ENCODE assay signal across 20 mouse cellular contexts in genomic region chr7:19477084-19477483, GRCm38 (mm10). TPM values are rescaled to one million over a fixed set of nuclear protein-coding genes. Genes with fewer than 3 reads are reported as not detected.
A peak's percentile ranks its signal among the peaks of the same experiment; 100 is the strongest.
DNase-seq lines count a peak whose midpoint lies in the region; ATAC-seq and TF ChIP-seq lines count a peak whose summit lies in the region.
"Had no signal": no experiment of that assay in that cellular context is flagged by ENCODE, and none has a peak within 500 bp of the region (broad histone marks: within the 10 kb centered on the region; RNA-seq: fewer than 3 reads in every experiment).

No protein-coding gene starts in this region.

- TF ChIP-seq EP300 in CH12.LX (IDR thresholded peaks at IDR 0.05; ENCODE audit: low read length), result no peak

- 56% methylated on average over 2 of the region's 2 CpGs for WGBS in heart, embryonic 13.5 days

- H3K9ac ChIP-seq in heart, embryonic 13.5 days, result no peak overlapping the region
- H3K9ac ChIP-seq in CH12.LX (ENCODE audit: insufficient read depth, low read depth), result no peak overlapping the region
- H3K9ac ChIP-seq: embryonic facial prominence, embryonic 15.5 days; hindbrain, embryonic 15.5 days; limb, embryonic 15.5 days; lung, embryonic 15.5 days had no signal

- no peak overlapping the region for H3K4me3 ChIP-seq in heart, embryonic 13.5 days
- H3K4me3 ChIP-seq in layer of hippocampus, adult 2 months, result no peak overlapping the region
- no peak overlapping the region for H3K4me3 ChIP-seq in CH12.LX (replicated peaks in 1 of 3; ENCODE audit: low read depth in 2 of 3, low read length in 2 of 3, poor library complexity in 1 of 3)
- H3K4me3 ChIP-seq: embryonic facial prominence, embryonic 15.5 days; forebrain, embryonic 10.5 days; hindbrain, embryonic 15.5 days; limb, embryonic 15.5 days; lung, embryonic 15.5 days; megakaryocyte, embryonic 14.5 days had no signal

- TF ChIP-seq CTCF in layer of hippocampus, adult 2 months (conservative IDR thresholded peaks at IDR 0.05), result peak; percentile 64
- peak in 1 of 2 experiments; percentile 61; a peak in 2 of 4 replicates for TF ChIP-seq CTCF in CH12.LX (conservative IDR thresholded peaks at IDR 0.05 in 1 of 2, IDR thresholded peaks at IDR 0.05 in 1 of 2; ENCODE audit: low read depth in 2 of 2, low read length in 2 of 2)

- no peak overlapping the region for H3K4me2 ChIP-seq in heart, embryonic 13.5 days
- H3K4me2 ChIP-seq in CH12.LX (ENCODE audit: insufficient read depth, low read depth, poor library complexity, severe bottlenecking), result no peak overlapping the region
- H3K4me2 ChIP-seq: embryonic facial prominence, embryonic 15.5 days; hindbrain, embryonic 15.5 days; limb, embryonic 15.5 days; lung, embryonic 15.5 days had no signal

- H3K27ac ChIP-seq in heart, embryonic 13.5 days (replicated peaks), result 0 out of 2 replicates have a peak overlapping the region, but pooled peaks have one; percentile 21
- no peak overlapping the region for H3K27ac ChIP-seq in layer of hippocampus, adult 2 months
- no peak overlapping the region for H3K27ac ChIP-seq in CH12.LX (ENCODE audit: insufficient read depth, low read depth)
- H3K27ac ChIP-seq: embryonic facial prominence, embryonic 15.5 days; forebrain, embryonic 10.5 days; hindbrain, embryonic 15.5 days had no signal

- TF ChIP-seq POLR2A in CH12.LX (IDR thresholded peaks at IDR 0.05; ENCODE audit: low read depth, low read length), result no peak

- ATAC-seq in heart, embryonic 13.5 days (ENCODE audit: extremely low read depth, insufficient number of reproducible peaks, low FRiP score, low TSS enrichment), result no peak
- peak; percentile 32; the same call in 1 of the 2 replicates for ATAC-seq in megakaryocyte progenitor cell, adult 5-6 weeks (replicated peaks; ENCODE audit: poor library complexity)
- ATAC-seq: midbrain, embryonic 16.5 days had no signal

- H3K27me3 ChIP-seq in heart, embryonic 13.5 days (replicated peaks), result peaks cover 72% of the 10 kb centered on the region
- H3K27me3 ChIP-seq in CH12.LX (replicated peaks), result peaks cover 73% of the 10 kb centered on the region
- H3K27me3 ChIP-seq: megakaryocyte, embryonic 14.5 days had no signal

- no peak for DNase-seq in heart, adult 9 months (ENCODE audit: low spot score in 2 of 2)
- DNase-seq in layer of hippocampus, adult 2 months (ENCODE audit: low spot score in 2 of 2), result no peak
- DNase-seq in layer of hippocampus, adult 11-12 months (ENCODE audit: low spot score), result no peak
- no peak for DNase-seq in CH12.LX (ENCODE audit: extremely low read depth)
- DNase-seq in ovary, adult 18-20 months (ENCODE audit: low spot score), result no peak
- DNase-seq: cerebellum, adult 9-11 months; gastrocnemius, postnatal 10 days; heart, postnatal 14 days; thymus, postnatal 25 days had no signal

- no peaks in the 10 kb centered on the region for H3K36me3 ChIP-seq in heart, embryonic 13.5 days
- H3K36me3 ChIP-seq in CH12.LX (replicated peaks in 1 of 2; ENCODE audit: control insufficient read depth in 1 of 2, insufficient read depth in 1 of 2, low read length in 1 of 2), result no peaks in the 10 kb centered on the region
- H3K36me3 ChIP-seq: embryonic facial prominence, embryonic 15.5 days; forebrain, embryonic 10.5 days; hindbrain, embryonic 15.5 days; limb, embryonic 15.5 days; lung, embryonic 15.5 days had no signal

- dilution Hi-C loops in CH12.LX (cut with MboI; ENCODE audit: extremely low pct_ligation_motif_present, extremely low pct_unique_long_range_greater_than_20kb, low sequenced_read_pairs), result no loop called here

- in situ Hi-C loops in CH12.LX (cut with MboI; ENCODE audit: low pct_ligation_motif_present, low pct_unique_long_range_greater_than_20kb, low sequenced_read_pairs), result no loop called here

- H3K9me3 ChIP-seq in heart, embryonic 13.5 days, result no peaks in the 10 kb centered on the region
- H3K9me3 ChIP-seq in CH12.LX (replicated peaks; ENCODE audit: low read length), result peaks cover 13% of the 10 kb centered on the region
- H3K9me3 ChIP-seq: embryonic facial prominence, embryonic 15.5 days; forebrain, embryonic 10.5 days; hindbrain, embryonic 15.5 days; limb, embryonic 15.5 days; lung, embryonic 15.5 days; megakaryocyte, embryonic 14.5 days had no signal

- H3K4me1 ChIP-seq in heart, embryonic 13.5 days, result peaks cover 19% of the 10 kb centered on the region
- H3K4me1 ChIP-seq in CH12.LX (ENCODE audit: control insufficient read depth in 1 of 2, insufficient read depth in 2 of 2), result peaks cover 10 to 20% of the 10 kb centered on the region in 2 experiments

- peak; percentile 53 for TF ChIP-seq RAD21 in CH12.LX (IDR thresholded peaks at IDR 0.05; ENCODE audit: low read depth, low read length)

- H3K79me2 ChIP-seq in CH12.LX (replicated peaks; ENCODE audit: control insufficient read depth, extremely low read depth, insufficient read depth, poor library complexity, severe bottlenecking), result no peaks in the 10 kb centered on the region

TF ChIP-seq in CH12.LX, 34 proteins besides CTCF, POLR2A, EP300 and RAD21:
- TF ChIP-seq USF1 (IDR thresholded peaks at IDR 0.05; ENCODE audit: low read depth, low read length) (no peak), SMC3 (IDR thresholded peaks at IDR 0.05; ENCODE audit: low read depth, low read length) (peak; percentile 38), HCFC1 (IDR thresholded peaks at IDR 0.05; ENCODE audit: low read depth, low read length) (no peak), RCOR1 (conservative IDR thresholded peaks at IDR 0.05; ENCODE audit: low read depth, low read length) (no peak), CHD1 (IDR thresholded peaks at IDR 0.05; ENCODE audit: low read depth, low read length) (no peak), BHLHE40 (IDR thresholded peaks at IDR 0.05; ENCODE audit: low read depth, low read length) (no peak), IRF4 (IDR thresholded peaks at IDR 0.05; ENCODE audit: low read depth, low read length) (0 out of 2 replicates have a peak, but pooled peaks have one; percentile 12), ZMIZ1 (IDR thresholded peaks at IDR 0.05; ENCODE audit: low read depth, low read length) (no peak), CHD2 (IDR thresholded peaks at IDR 0.05; ENCODE audit: low read length) (no peak), JUN (IDR thresholded peaks at IDR 0.05; ENCODE audit: insufficient read depth, low read depth, low read length) (no peak), JUND (conservative IDR thresholded peaks at IDR 0.05; ENCODE audit: low read depth, low read length) (no peak), MAX (IDR thresholded peaks at IDR 0.05; ENCODE audit: low read length) (no peak)

RNA-seq across cellular contexts. Expression of gene Exoc3l2, which starts 14.0 kb away (rescaled TPM):
- polyA plus RNA-seq in heart, embryonic 13.5 days (2015; fragmentation: Nextera tagmentation; extraction: Ambion mirVana), result 1.1 and 1.2 TPM in 2 replicates
- under 1 TPM; 0.10 to 0.38 TPM for total RNA-seq in layer of hippocampus, adult 2 months (2021)
- total RNA-seq in CH12.LX (2012; rRNA removed), result 0.08 TPM in 2 replicates
- total RNA-seq in CH12.LX (2014; rRNA removed), result not detected in 2 replicates
- polyA plus RNA-seq in CH12.LX (2012; ENCODE audit: insufficient read length, low read depth), result not detected in 2 replicates
- 0.54 and 0.57 TPM in 2 replicates for total RNA-seq in megakaryocyte progenitor cell, adult 5-6 weeks (2015)
- total RNA-seq in megakaryocyte progenitor cell, adult 5-6 weeks (2017), result 0.62 and 1.3 TPM in 2 replicates

RNA-seq across cellular contexts. Expression of gene Mark4, which starts 18.5 kb away (rescaled TPM):
- 6.5 and 7.5 TPM in 2 replicates for polyA plus RNA-seq in heart, embryonic 13.5 days (2015; fragmentation: Nextera tagmentation; extraction: Ambion mirVana)
- total RNA-seq in layer of hippocampus, adult 2 months (2021), result 10 to 100 TPM; 92.9 to 99.6 TPM
- total RNA-seq in CH12.LX (2012; rRNA removed) (5.2 and 7.3 TPM in 2 replicates), CH12.LX (2014; rRNA removed) (1.7 and 1.9 TPM in 2 replicates)
- polyA plus RNA-seq in CH12.LX (2012; ENCODE audit: insufficient read length, low read depth), result 9.6 and 11.9 TPM in 2 replicates
- total RNA-seq in megakaryocyte progenitor cell, adult 5-6 weeks (2015), result 10.3 and 11.0 TPM in 2 replicates
- total RNA-seq in megakaryocyte progenitor cell, adult 5-6 weeks (2017), result 4.8 and 6.9 TPM in 2 replicates

RNA-seq across cellular contexts. Expression of gene Bloc1s3, which starts 31.1 kb away (rescaled TPM):
- polyA plus RNA-seq in heart, embryonic 13.5 days (2015; fragmentation: Nextera tagmentation; extraction: Ambion mirVana), result 1.5 TPM in 2 replicates
- total RNA-seq in layer of hippocampus, adult 2 months (2021), result 1 to 10 TPM; 6.0 to 6.9 TPM
- 5.1 and 6.7 TPM in 2 replicates for total RNA-seq in CH12.LX (2012; rRNA removed)
- 6.9 and 8.0 TPM in 2 replicates for total RNA-seq in CH12.LX (2014; rRNA removed)
- polyA plus RNA-seq in CH12.LX (2012; ENCODE audit: insufficient read length, low read depth), result 3.8 and 4.9 TPM in 2 replicates
- 2.9 and 3.3 TPM in 2 replicates for total RNA-seq in megakaryocyte progenitor cell, adult 5-6 weeks (2015)
- total RNA-seq in megakaryocyte progenitor cell, adult 5-6 weeks (2017), result 1.3 and 1.5 TPM in 2 replicates

RNA-seq across cellular contexts. Expression of gene Trappc6a, which starts 31.1 kb away (rescaled TPM):
- polyA plus RNA-seq in heart, embryonic 13.5 days (2015; fragmentation: Nextera tagmentation; extraction: Ambion mirVana), result 71.4 and 77.4 TPM in 2 replicates
- total RNA-seq in layer of hippocampus, adult 2 months (2021), result 10 to 100 TPM; 17.2 to 20.7 TPM
- total RNA-seq in CH12.LX (2012; rRNA removed) (114 and 201 TPM in 2 replicates), CH12.LX (2014; rRNA removed) (72.2 and 77.8 TPM in 2 replicates)
- 37.2 and 41.1 TPM in 2 replicates for polyA plus RNA-seq in CH12.LX (2012; ENCODE audit: insufficient read length, low read depth)
- total RNA-seq in megakaryocyte progenitor cell, adult 5-6 weeks (2015), result 55.2 and 58.3 TPM in 2 replicates
- total RNA-seq in megakaryocyte progenitor cell, adult 5-6 weeks (2017), result 26.1 and 39.5 TPM in 2 replicates

RNA-seq across cellular contexts. Expression of gene Nkpd1, which starts 40.6 kb away (rescaled TPM):
- polyA plus RNA-seq in heart, embryonic 13.5 days (2015; fragmentation: Nextera tagmentation; extraction: Ambion mirVana), result 0.06 TPM in 1 of 2 replicates, not detected in the other
- total RNA-seq in layer of hippocampus, adult 2 months (2021), result under 1 TPM; 0.38 to 0.71 TPM
- 0.92 and 1.9 TPM in 2 replicates for total RNA-seq in CH12.LX (2012; rRNA removed)
- 0.59 and 1.1 TPM in 2 replicates for total RNA-seq in CH12.LX (2014; rRNA removed)
- polyA plus RNA-seq in CH12.LX (2012; ENCODE audit: insufficient read length, low read depth), result 2.1 and 2.3 TPM in 2 replicates
- total RNA-seq in megakaryocyte progenitor cell, adult 5-6 weeks (2015), result not detected in 2 replicates
- total RNA-seq in megakaryocyte progenitor cell, adult 5-6 weeks (2017), result 0.17 and 0.34 TPM in 2 replicates
- total RNA-seq: gastrocnemius, postnatal 10 days; heart, adult 8-10 months; heart, postnatal 14 days had no signal
- polyA plus RNA-seq: neural tube, embryonic 11.5 days had no signal

Comparison
In these comparisons a context has a peak if more than half of its experiments do, and no peak if none do; other contexts are left out.
1. RNA of gene Mark4, which starts 18.5 kb away (total RNA-seq): 92.9 to 99.6 TPM in layer of hippocampus, adult 2 months; 4.8 to 11.0 TPM in megakaryocyte progenitor cell, adult 5-6 weeks and 1.7 to 7.3 TPM in CH12.LX; every median in the first group is over 4 times any median in the second.